Mouse (Mus musculus) stomach, postnatal 0 days (tissue): Measurements from ENCODE around the gene Pimreg.

Experiments used
- CTCF ChIP-seq: IDR thresholded peaks from 2 replicates; pipeline ENCODE4 v1.5.1; 2016; ENCODE audit warnings: antibody characterized with exemption, low read depth, mild to moderate bottlenecking, moderate library complexity
- EP300 ChIP-seq: optimal IDR thresholded peaks from 2 replicates; pipeline ENCODE3; 2016; ENCODE audit warnings: antibody characterized with exemption

- TF ChIP-seq CTCF: no peak
- TF ChIP-seq EP300: no peak
These were observed 45.8 kb upstream of the Pimreg start for GRCm38 (mm10) chr11:71995968-71996511.
